Mouse (Mus musculus) heart, adult 2 months (tissue): ENCODE results near the gene Atp6v1d.

Experiments
- CTCF ChIP-seq: fragments of 200-600 bp; IDR thresholded peaks from 2 replicates; pipeline ENCODE4 v1.8.1; 2022; ENCODE audit warnings: antibody characterized with exemption, mild to moderate bottlenecking, moderate library complexity
- EP300 ChIP-seq: fragments of 200-500 bp; IDR thresholded peaks from 2 replicates; pipeline ENCODE4 v1.6.1; 2011; ENCODE audit warnings: low read depth, low read length, control low read depth; ENCODE audit not compliant: insufficient read depth
- POLR2A ChIP-seq: fragments of 200-500 bp; IDR thresholded peaks from 2 replicates; pipeline ENCODE4 v1.6.1; 2011; ENCODE audit warnings: mild to moderate bottlenecking, low read depth, low read length, control low read depth; ENCODE audit not compliant: insufficient read depth

DNA sequence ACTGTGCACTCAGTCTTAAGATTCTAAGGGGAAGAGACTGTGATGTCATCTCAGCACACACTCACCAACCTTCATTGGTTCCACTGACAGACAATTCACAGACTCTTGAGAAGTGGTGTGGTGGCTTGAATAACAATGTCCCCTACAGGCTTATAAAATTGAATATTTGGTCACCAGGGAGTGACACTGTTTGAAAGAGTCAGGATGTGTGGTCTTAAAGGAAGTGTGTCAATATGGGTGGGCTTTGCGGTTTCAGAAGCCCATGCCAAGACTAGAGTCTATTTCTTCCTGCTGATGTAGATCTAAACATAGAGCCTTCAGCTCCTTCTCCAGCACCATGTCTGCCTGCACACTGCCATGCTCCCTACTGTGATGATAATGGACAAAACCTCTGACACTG is 36.4 kb upstream of the Atp6v1d start:
- TF ChIP-seq CTCF: no peak
- no peak for TF ChIP-seq EP300
- TF ChIP-seq POLR2A: no peak
